Mouse (Mus musculus) megakaryocyte-erythroid progenitor cell, adult 5 weeks (primary cell): Measurements from ENCODE around the gene Csnk2b. TPM values are rescaled to one million over a fixed set of nuclear protein-coding genes. Genes with fewer than 3 reads are reported as not detected.

ENCODE experiments used
- polyA plus RNA-seq: library from polyadenylated mRNA; stranded (reverse); fragments of >175 nt; gene quantifications from 2 replicates; pipeline ENCODE4 v1.2.3, GENCODE M21; 2012

The Csnk2b gene
- polyA plus RNA-seq: 77.7 and 78.6 TPM in 2 replicates

GRCm38 (mm10) chr17:35121871-35122303 is at the start of gene Csnk2b:
TSS of gene Csnk2b (minus strand) at chr17:35122053.

GRCm38 (mm10) chr17:35164568-35165450 is 43.0 kb upstream of the Csnk2b start, which contains the start of gene Prrc2a:
TSS of gene Prrc2a (minus strand) at chr17:35164897.

GRCm38 (mm10) chr17:35134801-35135590 is 13.1 kb upstream of the Csnk2b start, which contains the start of gene Bag6:
TSS of gene Bag6 (plus strand) at chr17:35135178.

GRCm38 (mm10) chr17:35131500-35132173 is 9.8 kb upstream of the Csnk2b start, which contains the start of gene Apom:
TSS of gene Apom (minus strand) at chr17:35132050.

GRCm38 (mm10) chr17:35126206-35126611 is 4.4 kb upstream of the Csnk2b start, which contains the start of gene D17H6S53E:
TSS of gene D17H6S53E (plus strand) at chr17:35126373.

GRCm38 (mm10) chr17:35121143-35121799 is 582 bp downstream of the Csnk2b start, which contains the start of gene Gpank1:
TSS of gene Gpank1 (plus strand) at chr17:35121455.

GRCm38 (mm10) chr17:35115046-35116019 is 6.5 kb downstream of the Csnk2b start, which contains the start of gene Ly6g5b:
TSS of gene Ly6g5b (minus strand) at chr17:35115428.

GRCm38 (mm10) chr17:35108097-35108496 is 13.8 kb downstream of the Csnk2b start, which contains the start of gene Ly6g5c:
TSS of gene Ly6g5c (plus strand) at chr17:35108279.

GRCm38 (mm10) chr17:35088825-35089644 is 32.8 kb downstream of the Csnk2b start, which contains the start of gene Abhd16a:
TSS of gene Abhd16a (plus strand) at chr17:35089263.

GRCm38 (mm10) chr17:35085208-35085865 is 36.5 kb downstream of the Csnk2b start, which contains the start of gene Ly6g6f:
TSS of gene Ly6g6f (minus strand) at chr17:35085610.

GRCm38 (mm10) chr17:35077786-35078233 is 44.0 kb downstream of the Csnk2b start, which contains the start of gene Ly6g6d:
TSS of gene Ly6g6d (minus strand) at chr17:35078065.

GRCm38 (mm10) chr17:35076507-35077176 is 45.2 kb downstream of the Csnk2b start, which contains the start of gene Ly6g6e:
TSS of gene Ly6g6e (plus strand) at chr17:35076902.

Other genes starting within 250 kb of the Csnk2b start
- gene Zbtb12, start 242.6 kb downstream of the Csnk2b start, polyA plus RNA-seq: 51.5 and 66.6 TPM in 2 replicates
- gene Gm20547, start 240.0 kb downstream of the Csnk2b start, polyA plus RNA-seq: not detected in 2 replicates
- gene C2, start 223.8 kb downstream of the Csnk2b start, polyA plus RNA-seq: 2.0 and 2.3 TPM in 2 replicates
- 441 and 469 TPM in 2 replicates for gene Ehmt2, start 223.6 kb downstream of the Csnk2b start, polyA plus RNA-seq
- not detected in 2 replicates for gene Slc44a4, start 207.6 kb downstream of the Csnk2b start, polyA plus RNA-seq
- 52.4 and 79.9 TPM in 2 replicates for gene Neu1, start 190.8 kb downstream of the Csnk2b start, polyA plus RNA-seq
- 425 and 1,961 TPM in 2 replicates for gene Hspa1b, start 162.8 kb downstream of the Csnk2b start, polyA plus RNA-seq
- gene Gm20481, start 152.1 kb downstream of the Csnk2b start, polyA plus RNA-seq: 0.52 TPM in 1 of 2 replicates, not detected in the other
- 239 and 1,296 TPM in 2 replicates for gene Hspa1a, start 149.9 kb downstream of the Csnk2b start, polyA plus RNA-seq
- gene Hspa1l, start 149.3 kb downstream of the Csnk2b start, polyA plus RNA-seq: 0.06 TPM in 1 of 2 replicates, not detected in the other
- gene Lsm2, start 140.2 kb downstream of the Csnk2b start, polyA plus RNA-seq: 154 and 167 TPM in 2 replicates
- 841 and 875 TPM in 2 replicates for gene Vars, start 121.1 kb downstream of the Csnk2b start, polyA plus RNA-seq
- gene Vwa7, start 105.5 kb downstream of the Csnk2b start, polyA plus RNA-seq: 0.24 and 0.38 TPM in 2 replicates
- gene Sapcd1, start 94.0 kb downstream of the Csnk2b start, polyA plus RNA-seq: 6.0 and 11.9 TPM in 2 replicates
- 3.4 and 5.4 TPM in 2 replicates for gene Msh5, start 75.3 kb downstream of the Csnk2b start, polyA plus RNA-seq
- 109 and 129 TPM in 2 replicates for gene Clic1, start 72.1 kb downstream of the Csnk2b start, polyA plus RNA-seq
- gene Ddah2, start 63.0 kb downstream of the Csnk2b start, polyA plus RNA-seq: 33.8 and 58.4 TPM in 2 replicates
- gene Ly6g6c, start 56.7 kb downstream of the Csnk2b start, polyA plus RNA-seq: 0.09 TPM in 1 of 2 replicates, not detected in the other
- 0.04 TPM in 1 of 2 replicates, not detected in the other for gene Mpig6b, start 55.9 kb downstream of the Csnk2b start, polyA plus RNA-seq
- gene Ly6g6e, start 45.2 kb downstream of the Csnk2b start, polyA plus RNA-seq: not detected in 2 replicates
- 0.26 TPM in 1 of 2 replicates, not detected in the other for gene Ly6g6d, start 44.0 kb downstream of the Csnk2b start, polyA plus RNA-seq
- 0.06 and 0.28 TPM in 2 replicates for gene Ly6g6f, start 36.4 kb downstream of the Csnk2b start, polyA plus RNA-seq
- 118 and 123 TPM in 2 replicates for gene Abhd16a, start 32.8 kb downstream of the Csnk2b start, polyA plus RNA-seq
- gene Ly6g5c, start 13.8 kb downstream of the Csnk2b start, polyA plus RNA-seq: not detected in 2 replicates
- gene Ly6g5b, start 6.6 kb downstream of the Csnk2b start, polyA plus RNA-seq: 0.45 and 0.69 TPM in 2 replicates
- 73.8 and 84.9 TPM in 2 replicates for gene Gpank1, start 598 bp downstream of the Csnk2b start, polyA plus RNA-seq
- gene D17H6S53E, start 4.3 kb upstream of the Csnk2b start, polyA plus RNA-seq: 4.1 and 4.4 TPM in 2 replicates
- 0.37 and 0.84 TPM in 2 replicates for gene Apom, start 10.0 kb upstream of the Csnk2b start, polyA plus RNA-seq
- gene Bag6, start 13.1 kb upstream of the Csnk2b start, polyA plus RNA-seq: 683 and 812 TPM in 2 replicates
- gene Prrc2a, start 42.8 kb upstream of the Csnk2b start, polyA plus RNA-seq: 1,479 and 1,500 TPM in 2 replicates
- gene Aif1, start 54.0 kb upstream of the Csnk2b start, polyA plus RNA-seq: 3.5 and 4.0 TPM in 2 replicates
- gene Lst1, start 66.4 kb upstream of the Csnk2b start, polyA plus RNA-seq: 3.8 and 6.6 TPM in 2 replicates
- gene Ltb, start 72.4 kb upstream of the Csnk2b start, polyA plus RNA-seq: 14.0 and 15.6 TPM in 2 replicates
- 12.8 and 21.1 TPM in 2 replicates for gene Tnf, start 80.0 kb upstream of the Csnk2b start, polyA plus RNA-seq
- gene Lta, start 83.3 kb upstream of the Csnk2b start, polyA plus RNA-seq: 0.10 and 0.22 TPM in 2 replicates
- gene Gm16181, start 98.8 kb upstream of the Csnk2b start, polyA plus RNA-seq: not detected in 2 replicates
- gene Atp6v1g2, start 111.6 kb upstream of the Csnk2b start, polyA plus RNA-seq: 5.5 and 9.2 TPM in 2 replicates
- 42.2 and 43.8 TPM in 2 replicates for gene Nfkbil1, start 113.7 kb upstream of the Csnk2b start, polyA plus RNA-seq
- gene Ddx39b, start 119.7 kb upstream of the Csnk2b start, polyA plus RNA-seq: 404 and 440 TPM in 2 replicates
- gene H2-D1, start 140.7 kb upstream of the Csnk2b start, polyA plus RNA-seq: 854 and 953 TPM in 2 replicates
- gene H2-Q1, start 198.4 kb upstream of the Csnk2b start, polyA plus RNA-seq: not detected in 2 replicates
- not detected in 2 replicates for gene H2-Q2, start 220.2 kb upstream of the Csnk2b start, polyA plus RNA-seq